Mouse (Mus musculus) ES-Bruce4 (cell line): ENCODE results near the gene Pdcd10.

ENCODE experiments used
- CTCF ChIP-seq: IDR thresholded peaks from one replicate; pipeline ENCODE4 v1.8.1; 2011; ENCODE audit warnings: low read depth, low read length
- EP300 ChIP-seq: IDR thresholded peaks from 2 replicates; pipeline ENCODE4 v1.6.1; 2011; ENCODE audit warnings: low read depth, low read length; ENCODE audit not compliant: insufficient read depth
- POLR2A ChIP-seq: IDR thresholded peaks from one replicate; pipeline ENCODE4 v1.8.1; 2011; ENCODE audit warnings: low read length; ENCODE audit not compliant: insufficient read depth

DNA sequence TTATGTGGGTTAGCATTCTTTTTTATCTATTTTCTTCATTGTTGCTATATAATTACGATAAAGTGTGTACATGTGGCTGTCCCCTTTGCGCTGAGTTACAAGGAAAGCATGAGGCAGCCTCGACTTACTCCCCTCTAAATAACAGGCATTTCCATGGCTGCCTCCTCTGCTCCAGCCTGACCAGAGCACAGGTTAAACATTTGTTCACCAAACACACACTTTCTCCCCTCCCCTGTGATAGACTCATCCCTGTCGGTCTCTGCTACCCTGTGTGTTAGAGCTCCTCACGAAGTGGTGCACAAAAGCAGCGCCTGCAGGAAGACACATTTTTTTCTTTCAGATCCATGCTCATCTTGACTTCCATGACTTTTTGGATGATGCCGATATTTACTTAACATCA lies 82.0 kb downstream of the Pdcd10 start:
- TF ChIP-seq CTCF (no peak), EP300 (no peak), POLR2A (no peak)
